Mouse (Mus musculus): ENCODE results near the gene Gm21294. TPM values are rescaled to one million over a fixed set of nuclear protein-coding genes. Genes with fewer than 3 reads are reported as not detected.
"Not testable (repeated sequence)": the region's sequence is repeated elsewhere in the genome, so short reads cannot be mapped to it uniquely, and the experiment has no call there.

Gene Gm21294
- polyA plus RNA-seq (2015; fragmentation: Nextera tagmentation; extraction: Ambion mirVana) = not detected in 2 replicates

- H3K36me3 ChIP-seq (ENCODE audit: control insufficient read depth, insufficient read depth, low read length); H3K4me1 ChIP-seq (ENCODE audit: control insufficient read depth, insufficient read depth, low read length); H3K9me3 ChIP-seq (ENCODE audit: control insufficient read depth, low read length); H3K4me3 ChIP-seq (ENCODE audit: low read length); H3K27ac ChIP-seq (ENCODE audit: low read length); ATAC-seq; H3K4me2 ChIP-seq (ENCODE audit: low read depth, low read length); H3K27me3 ChIP-seq (replicated peaks; ENCODE audit: control insufficient read depth, insufficient read depth, low read length); H3K9ac ChIP-seq (ENCODE audit: low read depth, low read length): not testable (repeated sequence)
- 83% methylated on average over 1 of the region's 5 CpGs for WGBS
Observed at GRCm38 (mm10) chrY:89052506-89052905, at the start of gene Gm21294. Gene Gm21294, plus strand, starts transcription at chrY:89052806.

GRCm38 (mm10) chrY:89126246-89126645 lies 73.6 kb downstream of the Gm21294 start:
- not testable (repeated sequence) for H3K4me1 ChIP-seq (ENCODE audit: control insufficient read depth, insufficient read depth, low read length); H3K9me3 ChIP-seq (ENCODE audit: control insufficient read depth, low read length); H3K27ac ChIP-seq (ENCODE audit: low read length); H3K4me2 ChIP-seq (ENCODE audit: low read depth, low read length); H3K9ac ChIP-seq (ENCODE audit: low read depth, low read length); H3K36me3 ChIP-seq (ENCODE audit: control insufficient read depth, insufficient read depth, low read length); ATAC-seq; H3K27me3 ChIP-seq (replicated peaks; ENCODE audit: control insufficient read depth, insufficient read depth, low read length); H3K4me3 ChIP-seq (ENCODE audit: low read length)
- WGBS = 85% methylated on average over 2 of the region's 21 CpGs

All from intestine, embryonic 16.5 days (tissue).